Mouse (Mus musculus) embryo, embryonic 11 days (tissue): ENCODE measurements at regions not wholly inside any gene's neighbourhood (a gene's known extent, or its start where the extent isn't known, plus 50 kb on each side); places are given as distances from the start of the nearest gene placed in this dataset.

ENCODE experiments used
- DNase-seq: peaks from one replicate; pipeline ENCODE4 v3.0.0-alpha.2; 2015

DNA sequence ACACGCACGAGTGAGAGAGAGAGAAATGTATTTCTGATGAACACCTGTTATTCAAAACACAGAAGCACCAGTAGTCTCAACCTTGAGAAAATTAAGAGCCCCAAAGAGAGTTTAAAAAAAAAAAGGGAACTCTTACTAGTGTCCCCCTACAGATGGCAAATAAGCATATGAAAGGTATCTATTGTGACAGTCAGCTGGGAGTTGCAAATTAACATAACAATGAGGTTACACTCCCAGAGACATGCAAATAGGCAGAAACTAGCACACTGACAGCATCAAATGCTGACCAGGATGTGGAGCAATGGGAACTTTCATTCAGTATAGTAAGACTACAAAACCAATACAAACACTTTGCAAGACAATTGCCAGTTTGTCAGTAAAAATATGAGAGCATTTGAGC lies 619.1 kb upstream of the Zeb2 start:
- peak; percentile 21 for DNase-seq

DNA sequence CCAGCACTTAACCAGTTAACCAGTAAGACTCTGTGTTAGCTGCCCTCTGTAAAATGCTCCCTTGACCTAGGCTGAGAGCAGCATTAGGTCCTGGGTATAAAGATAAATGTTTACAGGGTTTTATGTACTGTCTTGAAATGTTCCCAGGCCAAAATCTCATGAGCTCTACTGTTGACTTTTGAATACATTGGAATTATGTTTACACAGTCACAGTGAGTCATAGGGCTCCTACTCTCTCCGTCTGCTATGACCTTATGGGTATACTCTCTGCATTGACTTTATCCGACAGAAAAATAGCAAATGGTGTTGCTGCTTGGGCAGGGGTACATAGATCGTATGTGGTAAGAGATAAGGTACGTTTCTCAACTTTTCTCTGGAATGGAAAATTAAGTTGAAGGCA lies 596.8 kb upstream of the Zeb2 start:
- no peak for DNase-seq

DNA sequence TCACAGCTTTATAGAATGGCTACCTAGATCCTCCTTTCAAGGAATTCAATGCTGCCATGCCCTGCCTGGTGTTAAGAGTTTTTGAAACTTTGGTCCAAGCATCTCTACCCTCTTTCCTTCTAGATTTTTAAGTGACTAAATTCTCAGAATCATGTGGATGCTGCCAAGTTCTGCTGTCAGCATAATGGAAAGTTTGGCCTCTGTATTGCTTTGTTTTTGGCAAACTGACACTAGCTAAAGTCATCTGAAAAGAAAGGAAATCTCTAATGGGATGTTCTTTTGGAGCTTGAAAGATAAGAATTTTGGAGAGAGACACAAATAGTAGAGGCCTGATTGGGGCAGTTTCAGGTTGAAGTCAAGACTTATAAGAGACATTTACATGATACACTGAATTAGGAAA lies 589.8 kb upstream of the Zeb2 start:
- no peak for DNase-seq

DNA sequence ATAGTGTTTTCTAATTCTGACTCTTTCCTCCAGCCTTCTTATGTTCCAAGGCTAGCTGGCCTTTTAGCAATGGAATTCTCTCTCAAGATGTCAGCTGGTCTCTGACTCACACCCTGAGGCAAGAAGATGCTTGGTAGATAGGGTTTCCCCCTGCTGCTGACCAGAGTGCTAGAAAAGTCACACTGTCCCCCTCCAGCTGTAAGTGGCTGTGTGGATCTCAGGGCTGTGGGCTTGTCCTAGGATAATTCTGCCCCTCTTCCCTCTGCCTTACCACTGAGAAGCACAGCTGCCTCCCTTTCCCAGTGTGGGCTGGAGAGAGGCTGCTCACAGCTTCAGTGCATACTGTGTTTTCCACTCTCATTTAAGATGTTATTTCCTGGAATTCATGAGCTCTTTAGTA lies 585.3 kb upstream of the Zeb2 start:
- peak; percentile 30 for DNase-seq

DNA sequence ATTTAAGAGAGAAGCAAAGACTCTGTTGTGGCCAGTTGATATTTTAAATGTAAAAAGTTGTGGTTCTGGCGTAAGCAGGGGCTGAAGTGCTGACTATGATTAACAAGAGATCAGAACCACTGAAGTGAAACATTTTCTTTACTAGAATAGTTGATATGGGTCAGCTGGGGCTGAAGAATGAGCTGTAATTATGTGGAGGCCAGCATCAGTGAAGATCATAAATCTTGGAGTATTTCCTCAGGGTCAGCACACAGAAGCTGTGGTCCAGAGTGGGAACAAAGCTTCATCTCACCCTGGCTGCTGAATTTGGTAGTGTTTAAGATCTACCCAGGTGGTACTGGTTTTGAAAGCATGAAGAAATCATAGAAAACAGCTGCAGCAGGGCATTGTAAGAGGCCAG lies 583.4 kb upstream of the Zeb2 start:
- DNase-seq: no peak

DNA sequence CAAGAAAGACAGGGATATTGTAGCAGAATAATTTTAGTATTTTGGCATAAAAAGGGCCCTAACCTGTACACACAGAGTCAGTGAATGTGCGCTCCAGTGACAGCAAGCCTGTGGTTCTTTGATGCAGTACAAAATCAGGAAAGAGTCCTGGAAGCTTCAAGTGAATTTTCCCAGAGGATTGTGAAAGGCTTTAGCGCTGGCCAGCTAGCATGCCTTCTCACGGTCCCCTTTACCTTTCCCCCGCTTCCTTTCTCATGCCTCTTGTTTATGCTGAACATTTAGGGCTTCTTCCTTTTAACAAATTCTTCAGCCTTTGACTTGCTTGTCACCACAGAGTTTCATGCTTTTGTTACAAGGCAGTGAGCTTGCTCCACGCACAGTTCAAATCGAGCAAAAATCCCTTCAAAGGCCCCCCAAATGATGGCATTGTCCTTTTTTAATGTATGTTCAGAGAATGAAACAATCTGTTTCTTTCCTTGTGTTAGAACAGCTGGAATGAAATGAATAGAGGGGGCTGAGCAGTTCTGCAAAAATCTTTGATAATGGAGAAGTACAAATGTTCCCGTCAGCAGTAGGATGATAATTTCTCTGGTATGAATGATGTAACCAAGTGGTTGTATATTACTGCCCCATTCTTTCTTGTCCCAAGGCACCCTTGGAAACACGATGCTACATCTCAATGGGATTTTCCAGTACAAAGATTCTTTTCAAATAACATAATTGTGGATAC lies 576.3 kb upstream of the Zeb2 start:
- DNase-seq: peak; percentile 11

DNA sequence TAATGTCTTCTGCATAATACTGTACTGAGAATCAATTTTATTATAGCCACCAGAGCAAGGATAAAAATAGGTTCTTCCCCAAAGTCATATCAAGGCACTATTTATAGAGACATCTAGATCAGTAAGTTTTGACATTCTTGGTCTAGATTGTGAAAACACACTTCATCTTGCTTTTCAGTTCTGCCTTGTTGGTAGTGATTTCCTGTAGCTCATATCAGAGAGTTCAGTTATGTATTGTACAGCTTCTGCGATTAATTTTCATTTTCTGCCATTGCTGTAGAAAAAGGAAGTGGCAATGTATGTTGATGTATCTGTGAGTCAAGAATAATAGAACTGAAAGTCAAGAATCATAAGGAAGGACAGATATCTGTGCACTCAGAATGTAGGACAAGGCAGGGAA lies 575.6 kb upstream of the Zeb2 start:
- no peak for DNase-seq

DNA sequence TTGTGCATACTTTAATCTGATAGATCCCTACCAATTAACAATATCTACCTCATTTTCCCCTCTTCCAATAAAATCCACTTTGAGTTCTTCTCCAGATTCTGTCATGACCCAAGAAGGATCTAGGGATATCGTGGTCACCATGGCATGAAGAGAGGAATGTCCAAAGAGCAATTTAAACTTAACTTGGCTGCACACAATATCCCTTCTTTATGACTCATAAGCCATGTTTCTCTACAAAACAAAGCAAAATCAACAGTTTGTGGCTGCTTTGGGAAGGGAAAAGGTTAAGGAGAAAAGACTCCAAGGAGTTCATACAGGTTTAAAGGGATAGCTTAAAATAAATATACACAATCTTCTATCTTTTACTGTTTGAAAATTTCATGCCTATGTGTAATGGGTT lies 571.8 kb upstream of the Zeb2 start:
- DNase-seq: no peak

DNA sequence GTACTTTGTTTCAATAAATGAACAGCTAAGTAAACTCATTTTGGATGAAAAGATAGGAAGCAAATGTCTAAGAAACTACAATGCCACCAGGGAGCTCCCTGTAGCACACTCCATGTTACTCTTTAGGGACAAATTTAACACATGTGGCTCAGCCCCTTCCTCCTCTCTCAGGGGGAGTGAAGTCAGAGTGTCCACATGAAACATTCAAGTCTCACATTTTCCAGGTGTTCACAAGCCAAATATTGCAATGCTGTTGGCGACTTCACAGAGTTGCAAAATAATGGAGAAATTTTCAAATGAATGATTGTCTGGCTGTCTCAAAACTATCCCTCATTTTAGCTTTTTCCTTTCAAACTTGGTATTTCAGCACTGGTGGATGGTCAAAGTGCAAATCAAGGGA lies 564.1 kb upstream of the Zeb2 start:
- DNase-seq: no peak

DNA sequence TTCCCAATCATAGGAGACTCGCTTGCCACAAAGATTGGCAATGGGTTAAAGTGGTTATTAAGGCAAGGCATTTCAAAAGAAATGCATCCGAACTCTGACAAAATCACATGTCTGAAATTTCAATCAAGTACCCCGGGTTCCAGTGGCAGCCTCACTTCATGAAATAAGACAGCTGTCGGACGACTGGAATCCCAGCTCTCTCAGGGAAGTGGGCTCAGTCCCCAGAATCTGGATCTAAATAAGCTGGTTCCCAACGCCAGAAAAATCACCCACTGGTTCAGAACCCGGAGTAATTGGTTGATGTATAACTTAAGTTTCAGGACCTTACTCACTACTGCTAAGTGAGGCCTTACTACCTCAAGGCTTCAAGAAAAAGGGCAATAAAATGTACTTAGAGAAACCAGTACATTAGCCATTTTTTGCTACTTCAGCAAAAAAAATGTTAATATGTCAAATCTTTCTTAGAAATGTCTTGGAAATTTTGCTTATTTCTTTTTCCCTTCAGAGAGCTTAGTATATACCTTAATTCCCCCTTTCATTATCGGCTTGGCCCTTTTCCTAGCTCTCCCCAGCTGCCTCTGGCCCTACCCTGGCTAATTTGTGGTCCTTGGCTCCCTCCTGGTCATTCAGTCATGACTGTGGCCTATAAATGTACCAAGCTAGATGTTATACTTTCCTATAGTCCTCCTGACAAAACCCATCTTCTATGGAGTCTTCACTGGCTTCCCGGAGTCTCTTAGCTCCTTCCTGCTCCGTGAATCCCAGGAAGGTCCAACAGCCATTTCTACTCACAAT lies 562.1 kb upstream of the Zeb2 start:
- no peak for DNase-seq

DNA sequence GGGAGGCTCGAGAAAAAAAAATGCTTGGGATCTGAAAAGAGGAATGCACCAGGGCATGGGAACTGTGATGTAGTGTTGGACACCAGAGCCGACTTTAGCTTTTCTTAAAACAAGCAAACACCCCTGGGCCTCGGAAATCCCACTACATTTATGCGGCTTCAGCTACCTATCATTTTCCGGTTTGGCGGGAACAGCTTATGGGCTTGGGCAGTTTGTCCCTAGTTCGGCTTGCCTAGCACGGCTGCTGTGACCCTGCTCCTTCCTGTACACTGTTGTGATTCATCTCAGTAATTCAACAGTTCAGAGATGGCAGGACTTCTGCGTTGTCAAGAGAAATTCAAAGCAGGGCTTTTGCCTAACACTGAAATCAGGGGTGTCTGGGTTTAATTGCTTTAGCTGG lies 561.5 kb upstream of the Zeb2 start:
- DNase-seq: peak; percentile 23

DNA sequence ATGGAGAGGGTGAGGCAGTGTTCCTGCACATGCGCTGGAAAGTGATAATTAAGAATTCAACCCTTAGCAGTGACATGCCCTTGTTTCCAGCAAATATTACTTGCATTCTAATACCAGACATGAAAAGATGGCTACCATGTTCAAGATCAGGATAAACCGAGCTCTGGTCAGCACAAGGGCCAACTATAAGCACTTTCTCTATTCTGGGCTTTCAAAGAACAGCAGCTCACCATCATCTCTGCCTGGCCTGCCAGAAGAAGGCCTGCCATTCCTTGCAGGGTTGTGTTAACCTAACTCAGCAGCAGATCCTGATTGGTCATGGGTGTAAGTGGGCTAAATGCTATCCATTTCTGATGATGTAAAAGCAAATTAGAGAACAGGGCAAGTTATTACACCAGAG lies 558.6 kb upstream of the Zeb2 start:
- DNase-seq: no peak

DNA sequence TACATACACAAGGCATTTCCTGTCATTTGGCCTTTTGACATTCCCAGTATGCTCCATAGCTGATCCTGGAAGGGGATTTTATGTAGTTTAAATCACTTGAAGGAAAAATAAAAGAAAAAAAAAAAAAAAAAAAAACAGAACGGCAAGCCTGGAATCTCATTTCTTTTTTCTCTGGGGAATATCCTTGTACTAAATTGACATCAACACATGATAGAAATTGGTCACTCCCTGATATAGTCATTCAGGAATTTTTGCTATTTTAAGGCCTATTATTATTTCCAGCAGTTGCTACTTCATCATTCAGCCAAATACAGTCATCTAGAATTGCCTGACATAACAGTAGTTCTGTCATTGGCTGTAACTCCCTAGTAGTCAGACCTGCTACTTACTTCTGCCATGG lies 538.8 kb upstream of the Zeb2 start:
- DNase-seq: no peak

DNA sequence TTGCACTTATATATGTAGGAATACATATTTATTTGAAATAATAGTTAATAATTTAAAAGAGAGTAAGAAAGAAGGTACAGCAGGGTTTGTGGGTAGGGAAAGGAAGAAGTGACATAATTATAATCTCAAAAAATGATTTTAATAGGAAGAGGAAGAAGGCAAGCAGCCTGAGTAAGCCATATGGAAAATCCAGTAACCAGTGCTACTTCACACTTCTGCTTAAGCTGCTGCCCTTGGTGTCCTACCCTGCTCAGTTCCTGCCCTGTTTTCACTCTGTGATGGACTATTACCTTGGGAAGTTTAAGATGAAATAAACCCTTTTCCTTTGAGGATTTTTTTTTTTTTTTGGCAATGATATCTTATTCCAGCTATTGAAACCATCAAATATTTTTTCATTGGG lies 537.5 kb upstream of the Zeb2 start:
- DNase-seq: no peak

DNA sequence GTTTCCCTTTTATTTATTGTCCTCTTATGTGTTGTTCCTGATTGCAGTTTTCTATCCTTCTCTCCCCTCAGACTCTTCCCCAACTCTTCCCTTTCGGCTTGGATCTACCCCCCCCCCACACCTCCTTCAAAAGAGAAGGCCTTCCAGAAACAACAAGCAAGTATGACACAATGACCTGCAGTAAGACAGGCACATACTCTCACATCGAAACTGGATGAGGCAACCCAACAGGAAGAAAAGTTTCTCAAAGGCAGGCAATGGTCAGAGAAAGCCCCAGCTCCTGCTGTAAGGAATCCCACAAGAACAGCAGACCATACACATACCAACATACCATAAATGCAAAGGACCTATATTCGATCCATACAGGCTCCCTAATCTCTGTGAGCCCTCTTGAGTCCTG lies 535.8 kb upstream of the Zeb2 start:
- no peak for DNase-seq

DNA sequence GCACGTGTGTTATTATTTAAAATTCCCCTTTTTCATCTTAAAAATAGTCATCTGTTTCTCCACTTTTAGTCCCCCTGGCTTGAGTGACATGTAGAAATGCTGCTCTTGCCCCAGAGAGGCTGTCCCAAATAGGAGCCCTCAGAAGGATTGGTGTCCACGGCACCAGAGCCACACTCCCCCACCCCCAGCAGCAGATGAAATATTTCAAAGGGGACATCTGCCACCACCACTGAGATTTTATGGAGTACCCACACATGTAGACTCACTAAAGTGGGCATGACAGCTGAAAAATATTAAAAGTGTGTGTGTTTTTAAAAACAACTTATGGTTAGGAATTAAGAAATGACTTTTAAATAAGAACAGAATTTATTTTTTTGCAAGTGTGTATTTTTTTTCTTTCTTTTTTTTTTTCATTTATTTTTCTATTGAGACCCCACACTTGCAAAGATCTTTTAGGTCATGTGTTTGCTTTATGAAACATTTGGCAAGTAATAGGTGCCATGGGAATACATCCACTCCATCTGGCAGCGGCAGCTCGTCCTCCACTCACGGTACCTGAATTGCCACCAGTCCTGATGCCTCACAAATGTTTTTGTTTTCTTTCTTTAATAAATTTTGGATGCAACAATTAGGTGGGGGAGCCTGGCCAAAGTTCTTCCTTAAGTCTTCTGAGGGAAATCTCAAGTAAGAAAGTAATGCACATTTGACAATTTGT lies 533.2 kb upstream of the Zeb2 start:
- no peak for DNase-seq

DNA sequence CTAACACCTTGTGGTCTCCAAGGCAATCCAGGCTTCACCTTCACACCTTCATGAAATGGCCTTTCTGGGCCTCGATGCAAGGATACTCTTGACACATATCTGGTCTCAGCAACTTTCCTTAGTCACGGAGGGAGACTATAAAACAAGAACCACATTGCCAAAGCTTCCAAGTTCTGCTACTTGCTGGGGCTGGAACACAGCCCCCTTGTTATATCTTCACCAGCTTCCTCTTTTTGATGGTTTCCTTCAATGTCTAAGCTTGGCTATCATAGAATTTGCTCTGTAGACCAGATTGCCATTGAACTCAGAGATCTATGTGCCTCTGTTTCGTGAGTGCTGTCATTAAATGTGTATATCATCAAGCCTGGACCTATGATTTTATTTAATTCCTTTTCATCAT lies 530.7 kb upstream of the Zeb2 start:
- no peak for DNase-seq

DNA sequence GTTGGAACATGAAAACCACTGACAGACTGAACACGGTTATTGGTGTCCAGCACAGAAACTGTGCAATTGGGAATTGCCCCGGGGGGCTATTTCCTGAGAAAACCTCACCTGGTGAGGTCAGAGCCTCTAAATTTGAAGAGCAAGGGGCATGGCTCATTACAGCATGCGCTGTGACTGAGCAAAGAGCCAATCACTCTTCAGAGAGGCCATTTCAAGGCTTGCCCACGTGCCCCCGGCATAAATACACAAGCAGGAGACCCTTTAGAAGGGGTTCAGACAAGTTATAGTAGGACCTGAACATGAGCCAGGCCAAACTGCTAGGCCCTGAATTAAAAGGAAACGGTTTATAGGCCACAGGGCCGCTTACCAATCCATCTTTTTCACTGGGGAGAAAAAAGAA lies 512.9 kb upstream of the Zeb2 start:
- peak; percentile 27 for DNase-seq

DNA sequence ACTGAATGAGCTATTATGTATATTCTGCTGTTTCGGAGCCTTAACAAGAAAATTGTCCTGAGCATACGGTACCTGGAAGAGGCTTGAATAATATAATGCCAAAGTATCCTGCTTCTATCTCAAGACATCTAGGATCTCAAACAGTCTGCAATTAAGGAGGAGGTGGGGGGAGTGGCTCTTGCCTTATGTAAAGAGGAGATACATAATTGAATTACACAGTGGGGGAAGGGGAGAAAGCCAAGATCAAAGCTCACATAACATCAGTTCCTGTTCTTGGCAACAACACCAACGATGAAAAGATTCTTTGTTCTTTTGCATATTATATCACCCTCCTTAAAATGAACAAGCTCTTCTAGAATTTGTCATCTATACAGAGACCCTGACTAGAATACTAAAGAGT lies 512.4 kb upstream of the Zeb2 start:
- DNase-seq: peak; percentile 17

DNA sequence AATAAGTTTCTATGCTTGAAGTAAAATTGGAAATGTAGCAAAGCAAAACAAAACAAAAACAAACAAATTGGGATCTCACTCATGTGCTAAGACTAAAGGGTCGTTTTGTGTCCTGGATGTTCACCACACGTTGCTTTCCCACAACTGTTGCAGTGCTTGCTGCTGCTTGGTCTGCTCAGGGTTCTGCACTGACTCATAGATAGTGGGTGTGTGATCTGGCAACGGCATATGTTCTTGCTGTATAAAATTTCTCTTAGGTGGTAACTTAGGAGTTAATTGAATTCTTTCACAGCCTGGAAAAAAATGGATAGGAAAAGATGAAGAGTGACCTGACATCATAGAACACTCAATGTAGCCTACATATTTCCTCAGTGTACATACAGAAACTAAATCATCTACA lies 505.9 kb upstream of the Zeb2 start:
- no peak for DNase-seq

DNA sequence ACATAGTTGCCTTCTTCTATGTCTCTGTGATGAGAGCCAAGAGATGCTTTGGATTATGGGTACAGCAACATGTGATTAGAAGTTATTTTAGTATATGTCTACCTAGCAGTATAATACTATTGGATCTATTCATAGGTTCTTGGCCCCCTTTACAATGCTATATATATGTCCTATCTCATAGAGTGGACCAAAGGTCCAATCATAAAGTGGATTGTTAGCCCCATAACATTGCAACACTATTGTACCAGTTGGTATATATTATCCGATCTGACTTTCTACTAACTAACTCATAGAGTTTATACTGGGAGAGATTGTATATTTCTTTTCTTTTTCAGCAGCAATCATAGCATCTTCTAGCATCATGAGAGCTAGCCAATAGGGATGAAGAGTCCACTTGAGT lies 491.7 kb upstream of the Zeb2 start:
- no peak for DNase-seq

DNA sequence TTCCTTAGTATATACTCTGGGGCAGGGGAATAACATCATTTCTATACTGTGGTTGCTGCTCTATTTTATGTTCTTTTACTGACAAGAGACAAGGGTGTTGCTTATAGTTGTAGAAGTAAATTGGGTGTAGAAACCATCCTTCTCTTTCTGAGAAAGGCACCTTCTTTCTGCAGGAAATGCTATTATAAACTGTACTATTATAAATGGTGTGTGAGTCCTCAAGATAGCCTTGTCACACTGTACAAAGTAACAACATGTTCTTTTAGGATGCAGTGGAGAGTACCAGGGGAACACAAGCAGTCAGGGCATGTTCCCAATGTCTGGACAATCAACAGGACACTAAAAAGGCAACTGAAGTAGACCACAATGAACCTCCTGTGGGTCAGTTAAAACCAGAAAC lies 490.2 kb upstream of the Zeb2 start:
- no peak for DNase-seq

DNA sequence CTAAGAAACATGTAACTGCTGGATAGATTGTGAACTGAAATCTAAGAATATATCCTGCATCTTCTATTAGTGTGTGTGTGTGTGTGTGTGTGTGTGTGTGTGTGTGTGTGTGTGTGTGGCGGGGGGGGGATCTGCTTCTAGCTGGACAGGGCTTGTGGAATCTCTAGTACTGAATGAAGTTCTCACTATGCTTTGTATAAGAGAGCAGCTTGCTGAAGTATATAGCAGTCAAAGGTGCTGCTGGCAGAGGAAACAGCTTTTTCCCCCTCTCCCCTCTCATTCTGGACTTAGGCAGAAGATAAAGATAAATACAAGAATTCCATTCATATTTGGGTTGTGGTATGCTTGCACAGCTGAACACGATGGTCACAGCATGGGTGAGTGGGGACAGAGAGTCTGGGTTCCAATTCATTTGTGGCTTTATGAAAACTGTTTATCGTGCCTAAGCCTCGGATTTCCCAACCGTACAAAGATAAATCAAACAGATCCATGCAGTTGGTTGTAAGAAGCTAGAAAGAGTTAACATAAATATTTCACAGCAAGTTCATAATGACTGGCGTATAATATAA lies 484.2 kb upstream of the Zeb2 start:
- DNase-seq: no peak

DNA sequence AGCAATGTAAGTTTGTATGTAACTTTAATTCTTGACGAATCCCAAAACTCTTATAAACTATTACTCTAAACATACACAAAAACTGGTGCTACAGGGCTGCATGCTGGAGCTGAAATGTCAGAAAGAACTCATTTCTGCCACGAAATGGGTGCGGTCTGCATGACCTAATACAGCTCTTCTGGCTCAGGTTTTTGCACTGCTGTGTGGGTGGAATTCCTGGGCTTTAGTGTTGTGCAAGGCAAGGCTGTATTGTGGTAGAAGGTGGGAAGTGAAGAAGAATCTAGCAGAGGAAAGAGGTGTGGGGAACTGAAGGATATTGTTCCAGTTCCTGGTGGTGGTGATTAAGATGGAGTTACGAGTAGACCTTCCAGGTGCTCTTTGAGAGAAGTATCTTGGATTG lies 476.6 kb upstream of the Zeb2 start:
- DNase-seq: no peak
